Mouse (Mus musculus): ENCODE results near the gene Th. TPM values are rescaled to one million over a fixed set of nuclear protein-coding genes. Genes with fewer than 3 reads are reported as not detected.

Th gene
- polyA plus RNA-seq, 1 experiment from 2014 or later, result 18.7 TPM

GRCm38 (mm10) chr7:142895223-142895840 is 35.6 kb downstream of the Th start:
- Histone ChIP-seq H3K27me3 (ENCODE audit: control insufficient read depth, insufficient read depth, low read length) (no peaks in the 10 kb centered on the region), H3K4me3 (ENCODE audit: low read depth, low read length) (no peak overlapping the region), H3K36me3 (ENCODE audit: control insufficient read depth, insufficient read depth, low read length) (no peaks in the 10 kb centered on the region), H3K27ac (ENCODE audit: low read depth, low read length) (no peak overlapping the region), H3K9me3 (ENCODE audit: control insufficient read depth, low read length) (no peaks in the 10 kb centered on the region), H3K9ac (ENCODE audit: low read length) (no peak overlapping the region), H3K4me2 (ENCODE audit: low read depth, low read length, severe bottlenecking) (no peak overlapping the region), H3K4me1 (replicated peaks; ENCODE audit: control insufficient read depth, insufficient read depth, low read length) (0 out of 2 replicates have a peak, but pooled peaks cover 3% of the 10 kb centered on the region)
- DNase-seq (ENCODE audit: low spot score) (peak; percentile 47), ATAC-seq (replicated peaks; ENCODE audit: low FRiP score) (no peak)
- WGBS, result 87% methylated on average over 18 of the region's 18 CpGs

DNA sequence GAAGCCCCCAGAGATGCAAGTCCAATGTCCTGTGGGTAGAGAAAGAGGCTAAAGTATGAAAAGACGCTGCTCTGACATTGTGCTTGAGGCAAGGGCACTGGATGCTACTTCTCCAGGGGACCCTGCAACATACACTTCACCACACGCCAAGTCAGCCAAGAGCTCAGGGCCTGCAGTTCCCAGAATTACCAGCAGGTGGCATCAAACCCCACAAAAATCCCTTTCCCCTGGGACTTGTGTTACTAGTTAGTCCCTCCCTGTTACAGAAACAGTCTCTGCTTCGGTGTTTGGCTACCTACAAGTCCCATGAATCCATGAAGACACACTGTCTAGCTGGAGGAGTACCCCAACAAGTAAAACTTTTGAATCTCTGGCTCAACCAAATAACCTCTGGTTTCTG is 36.3 kb downstream of the Th start:
- no peak overlapping the region for H3K4me3 ChIP-seq (ENCODE audit: low read depth, low read length)
- no peaks in the 10 kb centered on the region for H3K36me3 ChIP-seq (ENCODE audit: control insufficient read depth, insufficient read depth, low read length)
- no peaks in the 10 kb centered on the region for H3K27me3 ChIP-seq (ENCODE audit: control insufficient read depth, insufficient read depth, low read length)
- 8% methylated on average over 3 of the region's 3 CpGs for WGBS
- H3K27ac ChIP-seq (ENCODE audit: low read depth, low read length), result no peak overlapping the region
- H3K4me2 ChIP-seq (ENCODE audit: low read depth, low read length, severe bottlenecking), result no peak overlapping the region
- DNase-seq (ENCODE audit: low spot score), result peak; percentile 93
- no peak overlapping the region for H3K9ac ChIP-seq (ENCODE audit: low read length)
- peak; percentile 58; the same call in 1 of the 2 replicates for ATAC-seq (replicated peaks; ENCODE audit: low FRiP score)
- H3K4me1 ChIP-seq (replicated peaks; ENCODE audit: control insufficient read depth, insufficient read depth, low read length), result 0 out of 2 replicates have a peak, but pooled peaks cover 3% of the 10 kb centered on the region
- H3K9me3 ChIP-seq (ENCODE audit: control insufficient read depth, low read length), result no peaks in the 10 kb centered on the region

DNA sequence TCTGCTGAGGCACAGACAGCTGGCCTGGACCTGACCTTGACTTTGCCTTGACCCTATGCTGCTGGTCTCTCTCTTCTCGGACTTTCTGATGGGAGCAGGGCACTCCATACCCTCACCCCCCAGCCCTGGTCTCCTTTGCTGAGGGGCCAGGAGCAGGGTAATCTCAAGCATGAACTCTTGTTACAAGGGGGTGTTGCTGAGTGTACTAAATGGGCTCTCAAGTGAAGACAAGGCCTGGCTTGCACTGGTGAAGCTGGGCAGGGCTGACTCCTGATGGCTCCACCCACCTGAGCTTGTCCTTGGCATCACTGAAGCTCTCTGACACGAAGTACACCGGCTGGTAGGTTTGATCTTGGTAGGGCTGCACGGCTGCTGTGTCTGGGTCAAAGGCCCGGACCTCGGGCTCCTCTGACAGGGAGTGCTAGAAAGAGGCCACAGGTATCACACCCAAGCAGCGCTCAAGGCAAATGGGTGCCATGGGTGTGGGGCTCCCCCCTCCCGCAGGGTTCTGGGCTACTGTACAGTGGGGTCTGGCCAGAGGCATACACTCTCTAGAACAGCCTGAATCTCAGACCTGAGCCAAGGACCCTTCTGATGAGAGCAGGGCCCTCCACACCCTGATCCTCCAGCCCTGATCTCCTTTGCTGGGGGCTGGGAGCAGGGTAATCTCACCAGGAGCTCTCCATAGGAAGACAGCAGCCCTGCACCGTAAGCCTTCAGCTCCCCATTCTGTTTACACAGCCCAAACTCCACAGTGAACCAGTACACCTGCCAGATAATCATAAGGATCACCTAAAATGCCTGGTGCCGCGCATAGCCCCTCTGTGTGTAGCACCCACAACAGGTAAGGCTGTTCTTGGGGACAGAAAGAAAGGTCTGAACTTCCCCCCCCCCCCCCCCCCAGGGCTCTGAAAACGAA is 36.9 kb downstream of the Th start:
- H3K4me2 ChIP-seq (ENCODE audit: low read depth, low read length, severe bottlenecking), result no peak overlapping the region
- no peaks in the 10 kb centered on the region for H3K27me3 ChIP-seq (ENCODE audit: control insufficient read depth, insufficient read depth, low read length)
- 70% methylated on average over 12 of the region's 12 CpGs for WGBS
- no peak overlapping the region for H3K27ac ChIP-seq (ENCODE audit: low read depth, low read length)
- H3K4me3 ChIP-seq (ENCODE audit: low read depth, low read length), result no peak overlapping the region
- DNase-seq (ENCODE audit: low spot score) (no peak), ATAC-seq (replicated peaks; ENCODE audit: low FRiP score) (no peak)
- 0 out of 2 replicates have a peak, but pooled peaks cover 3% of the 10 kb centered on the region for H3K4me1 ChIP-seq (replicated peaks; ENCODE audit: control insufficient read depth, insufficient read depth, low read length)
- no peaks in the 10 kb centered on the region for H3K9me3 ChIP-seq (ENCODE audit: control insufficient read depth, low read length)
- H3K9ac ChIP-seq (ENCODE audit: low read length), result no peak overlapping the region
- H3K36me3 ChIP-seq (ENCODE audit: control insufficient read depth, insufficient read depth, low read length), result no peaks in the 10 kb centered on the region

- Histone ChIP-seq H3K27me3 (ENCODE audit: control insufficient read depth, insufficient read depth, low read length) (no peaks in the 10 kb centered on the region), H3K9me3 (ENCODE audit: control insufficient read depth, low read length) (no peaks in the 10 kb centered on the region), H3K4me1 (replicated peaks; ENCODE audit: control insufficient read depth, insufficient read depth, low read length) (0 out of 2 replicates have a peak, but pooled peaks cover 3% of the 10 kb centered on the region), H3K9ac (ENCODE audit: low read length) (no peak overlapping the region), H3K4me3 (ENCODE audit: low read depth, low read length) (no peak overlapping the region), H3K4me2 (ENCODE audit: low read depth, low read length, severe bottlenecking) (no peak overlapping the region), H3K36me3 (ENCODE audit: control insufficient read depth, insufficient read depth, low read length) (no peaks in the 10 kb centered on the region), H3K27ac (ENCODE audit: low read depth, low read length) (no peak overlapping the region)
- no peak for ATAC-seq (replicated peaks; ENCODE audit: low FRiP score)
- no peak for DNase-seq (ENCODE audit: low spot score)
- WGBS, result 82% methylated on average over 6 of the region's 6 CpGs
These were observed 37.6 kb downstream of the Th start for GRCm38 (mm10) chr7:142893296-142893695.

DNA sequence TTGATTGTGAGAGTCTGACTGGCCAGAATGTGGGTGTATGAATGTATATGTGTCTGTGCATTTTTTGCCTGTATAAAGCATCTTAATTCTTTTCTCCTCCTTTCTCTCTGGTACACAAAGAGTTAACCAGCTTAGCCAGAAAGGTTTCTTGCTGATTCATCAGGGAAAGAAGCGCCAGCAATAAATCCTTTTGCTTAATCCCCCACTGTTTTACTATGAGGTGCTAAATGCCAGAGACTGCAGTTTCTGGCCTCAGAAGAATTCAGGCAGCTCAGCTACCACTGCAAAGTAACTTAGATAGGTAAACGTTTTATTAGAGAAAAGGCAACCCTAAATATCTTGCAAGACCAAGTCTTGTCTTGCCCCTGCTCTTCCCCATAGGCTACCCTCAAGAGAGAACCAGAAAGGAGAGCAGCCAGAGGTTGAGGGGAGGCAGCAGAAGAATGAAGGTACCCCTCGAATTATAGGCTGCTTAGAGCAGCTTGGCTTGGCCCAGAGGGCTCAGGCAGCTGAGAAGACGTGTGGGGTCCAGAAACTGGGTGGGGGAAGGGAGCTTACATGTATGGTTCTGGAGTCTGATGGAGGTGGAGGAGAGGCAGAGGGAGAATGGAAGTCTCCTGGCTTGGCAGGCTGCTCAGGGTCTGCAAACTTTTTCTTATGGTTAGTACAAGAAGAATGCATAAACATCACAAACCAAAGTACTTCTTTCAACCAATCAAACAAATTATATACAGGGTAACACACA is 61.3 kb downstream of the Th start:
- no peak overlapping the region for H3K4me3 ChIP-seq (ENCODE audit: low read depth, low read length)
- no peaks in the 10 kb centered on the region for H3K27me3 ChIP-seq (ENCODE audit: control insufficient read depth, insufficient read depth, low read length)
- WGBS, result 2% methylated on average over 4 of the region's 4 CpGs
- DNase-seq (ENCODE audit: low spot score) (no peak), ATAC-seq (replicated peaks; ENCODE audit: low FRiP score) (no peak)
- H3K36me3 ChIP-seq (ENCODE audit: control insufficient read depth, insufficient read depth, low read length), result no peaks in the 10 kb centered on the region
- no peak overlapping the region for H3K9ac ChIP-seq (ENCODE audit: low read length)
- H3K9me3 ChIP-seq (ENCODE audit: control insufficient read depth, low read length), result no peaks in the 10 kb centered on the region
- no peak overlapping the region for H3K27ac ChIP-seq (ENCODE audit: low read depth, low read length)
- no peaks in the 10 kb centered on the region for H3K4me1 ChIP-seq (replicated peaks; ENCODE audit: control insufficient read depth, insufficient read depth, low read length)
- no peak overlapping the region for H3K4me2 ChIP-seq (ENCODE audit: low read depth, low read length, severe bottlenecking)

GRCm38 (mm10) chr7:142850681-142851080 is 80.2 kb downstream of the Th start:
- Histone ChIP-seq H3K4me2 (ENCODE audit: low read depth, low read length, severe bottlenecking) (no peak overlapping the region), H3K27me3 (ENCODE audit: control insufficient read depth, insufficient read depth, low read length) (no peaks in the 10 kb centered on the region), H3K9me3 (ENCODE audit: control insufficient read depth, low read length) (no peaks in the 10 kb centered on the region), H3K36me3 (ENCODE audit: control insufficient read depth, insufficient read depth, low read length) (no peaks in the 10 kb centered on the region), H3K4me3 (ENCODE audit: low read depth, low read length) (no peak overlapping the region), H3K9ac (ENCODE audit: low read length) (no peak overlapping the region), H3K27ac (ENCODE audit: low read depth, low read length) (no peak overlapping the region), H3K4me1 (replicated peaks; ENCODE audit: control insufficient read depth, insufficient read depth, low read length) (no peaks in the 10 kb centered on the region)
- no peak for ATAC-seq (replicated peaks; ENCODE audit: low FRiP score)
- 21% methylated on average over 6 of the region's 6 CpGs for WGBS
- DNase-seq (ENCODE audit: low spot score), result peak; percentile 73

Other genes with a start within 250 kb of the Th start
- gene Ins2, start 187.7 kb downstream of the Th start, polyA plus RNA-seq (2014; fragmentation: Nextera tagmentation; extraction: Ambion mirVana), result not detected in 2 replicates
- 0.12 and 0.49 TPM in 2 replicates for gene Ascl2, start 38.1 kb upstream of the Th start, polyA plus RNA-seq (2014; fragmentation: Nextera tagmentation; extraction: Ambion mirVana)
- 4.2 and 5.3 TPM in 2 replicates for gene Tspan32, start 73.9 kb upstream of the Th start, polyA plus RNA-seq (2014; fragmentation: Nextera tagmentation; extraction: Ambion mirVana)
- 216 and 246 TPM in 2 replicates for gene Cd81, start 121.6 kb upstream of the Th start, polyA plus RNA-seq (2014; fragmentation: Nextera tagmentation; extraction: Ambion mirVana)
- 73.3 and 82.6 TPM in 2 replicates for gene Tssc4, start 138.1 kb upstream of the Th start, polyA plus RNA-seq (2014; fragmentation: Nextera tagmentation; extraction: Ambion mirVana)
- gene Trpm5, start 163.5 kb upstream of the Th start, polyA plus RNA-seq (2014; fragmentation: Nextera tagmentation; extraction: Ambion mirVana), result 0.64 and 0.85 TPM in 2 replicates
- 1.1 and 1.5 TPM in 2 replicates for gene Kcnq1, start 175.2 kb upstream of the Th start, polyA plus RNA-seq (2014; fragmentation: Nextera tagmentation; extraction: Ambion mirVana)

All from forebrain, embryonic 11.5 days (tissue).